Mouse (Mus musculus) T-cell, adult 2 months (primary cell): ENCODE results near the gene Fer.
A peak's percentile ranks its signal among the peaks of the same experiment; 100 is the strongest.
"Not testable (repeated sequence)": the region's sequence is repeated elsewhere in the genome, so short reads cannot be mapped to it uniquely, and the experiment has no call there.

Source experiments
- DNase-seq: peaks from one replicate; pipeline ENCODE4 v3.0.0; 2022; ENCODE audit warnings: low spot score

Gene Fer

GRCm38 (mm10) chr17:63863012-63863630, at the start of gene Fer:
Fer (plus strand) TSS chr17:63863062.
- no peak for DNase-seq

GRCm38 (mm10) chr17:63813552-63813951, 49.3 kb upstream of the Fer start:
- no peak for DNase-seq

GRCm38 (mm10) chr17:63818444-63819027, 44.3 kb upstream of the Fer start:
- DNase-seq, result no peak

- DNase-seq, result no peak
Measured at GRCm38 (mm10) chr17:63824141-63824540, 38.7 kb upstream of the Fer start.

GRCm38 (mm10) chr17:63826196-63826595, 36.7 kb upstream of the Fer start:
- no peak for DNase-seq

GRCm38 (mm10) chr17:63826767-63827166, 36.1 kb upstream of the Fer start:
- no peak for DNase-seq

GRCm38 (mm10) chr17:63828561-63829332, 34.1 kb upstream of the Fer start:
- DNase-seq, result no peak

GRCm38 (mm10) chr17:63831550-63831949, 31.3 kb upstream of the Fer start:
- DNase-seq, result no peak

- no peak for DNase-seq
Measured at GRCm38 (mm10) chr17:63836223-63836622, 26.6 kb upstream of the Fer start.

- DNase-seq, result no peak
Measured at GRCm38 (mm10) chr17:63836641-63837040, 26.2 kb upstream of the Fer start.

- no peak for DNase-seq
Measured at GRCm38 (mm10) chr17:63838144-63838543, 24.7 kb upstream of the Fer start.

GRCm38 (mm10) chr17:63839636-63840269, 23.1 kb upstream of the Fer start:
- no peak for DNase-seq

GRCm38 (mm10) chr17:63842226-63842625, 20.6 kb upstream of the Fer start:
- no peak for DNase-seq

- DNase-seq, result no peak
Measured at GRCm38 (mm10) chr17:63844936-63845335, 17.9 kb upstream of the Fer start.

GRCm38 (mm10) chr17:63845766-63846165, 17.1 kb upstream of the Fer start:
- DNase-seq, result not testable (repeated sequence)

GRCm38 (mm10) chr17:63849151-63849550, 13.7 kb upstream of the Fer start:
- no peak for DNase-seq

GRCm38 (mm10) chr17:63849566-63849965, 13.3 kb upstream of the Fer start:
- DNase-seq, result peak; percentile 11

GRCm38 (mm10) chr17:63850016-63850415, 12.8 kb upstream of the Fer start:
- DNase-seq, result peak; percentile 27

- no peak for DNase-seq
Measured at GRCm38 (mm10) chr17:63857023-63857544, 5.8 kb upstream of the Fer start.

- DNase-seq, result no peak
Measured at GRCm38 (mm10) chr17:63860988-63861387, 1.9 kb upstream of the Fer start.

- DNase-seq, result no peak
Measured at GRCm38 (mm10) chr17:63862399-63862798, 463 bp upstream of the Fer start.

GRCm38 (mm10) chr17:63863647-63864149, 836 bp downstream of the Fer start, which contains the start of gene A930002H24Rik:
A930002H24Rik (minus strand) TSS chr17:63863791.
- DNase-seq, result peak; percentile 60
